Mouse (Mus musculus) layer of hippocampus, postnatal 25 days (tissue): ENCODE results near the gene Cd52. TPM values are rescaled to one million over a fixed set of nuclear protein-coding genes. Genes with fewer than 3 reads are reported as not detected.
A peak's percentile ranks its signal among the peaks of the same experiment; 100 is the strongest.

Source experiments
- DNase-seq, 2 experiments: peaks; one replicate each; pipeline ENCODE4 v3.0.0; 2022; ENCODE audit warnings: mixed read lengths in 2 of 2, low spot score in 1 of 2; ENCODE audit errors: extremely low spot score in 1 of 2
- total RNA-seq, 2 experiments: library from RNA; stranded (reverse); gene quantifications; 2 replicates each; pipeline ENCODE4 v1.2.3; 2021

Gene Cd52
- total RNA-seq, 2 experiments from 2014 or later, result 1.6 TPM

GRCm38 (mm10) chr4:134120192-134120805 is 25.4 kb upstream of the Cd52 start:
- DNase-seq, result no peak

- DNase-seq, result peak in 1 of 2 experiments; percentile 34
These were observed 24.8 kb upstream of the Cd52 start for GRCm38 (mm10) chr4:134119644-134120043.

GRCm38 (mm10) chr4:134119042-134119441 is 24.2 kb upstream of the Cd52 start:
- no peak for DNase-seq

- DNase-seq, result no peak
These were observed 23.4 kb upstream of the Cd52 start for GRCm38 (mm10) chr4:134118126-134118800.

GRCm38 (mm10) chr4:134117012-134117411 is 22.1 kb upstream of the Cd52 start:
- DNase-seq, result no peak

- no peak for DNase-seq
These were observed 21.6 kb upstream of the Cd52 start for GRCm38 (mm10) chr4:134116501-134116900.

GRCm38 (mm10) chr4:134115215-134116144 is 20.6 kb upstream of the Cd52 start:
- no peak for DNase-seq

GRCm38 (mm10) chr4:134114038-134114437 is 19.2 kb upstream of the Cd52 start:
- DNase-seq, result no peak

- no peak for DNase-seq
These were observed 18.6 kb upstream of the Cd52 start for GRCm38 (mm10) chr4:134113356-134113994.

GRCm38 (mm10) chr4:134112403-134112802 is 17.5 kb upstream of the Cd52 start:
- no peak for DNase-seq

- DNase-seq, result no peak
These were observed 15.8 kb upstream of the Cd52 start for GRCm38 (mm10) chr4:134110653-134111052.

GRCm38 (mm10) chr4:134108196-134108595 is 13.3 kb upstream of the Cd52 start:
- DNase-seq, result no peak

- DNase-seq, result no peak
These were observed 12.8 kb upstream of the Cd52 start for GRCm38 (mm10) chr4:134107730-134108129.

- no peak for DNase-seq
These were observed 11.2 kb upstream of the Cd52 start for GRCm38 (mm10) chr4:134106105-134106504.

- DNase-seq, result no peak
These were observed 7.8 kb upstream of the Cd52 start for GRCm38 (mm10) chr4:134102742-134103119.

- peak; percentile 76 to 83 for DNase-seq
These were observed 7.3 kb upstream of the Cd52 start, which contains the start of gene Ubxn11 for GRCm38 (mm10) chr4:134101979-134102741. Ubxn11 (plus strand) TSS chr4:134102570.

- no peak for DNase-seq
These were observed 5.4 kb upstream of the Cd52 start for GRCm38 (mm10) chr4:134100245-134100644.

GRCm38 (mm10) chr4:134098628-134099027 is 3.7 kb upstream of the Cd52 start:
- DNase-seq, result no peak

GRCm38 (mm10) chr4:134097015-134097608 is 2.2 kb upstream of the Cd52 start:
- DNase-seq, result no peak
